Mouse (Mus musculus) testis, postnatal 14 days (tissue): Measurements from ENCODE around the gene Wfdc5.
"Not testable (repeated sequence)": the region's sequence is repeated elsewhere in the genome, so short reads cannot be mapped to it uniquely, and the experiment has no call there.

Experiments used
- DNase-seq: peaks from one replicate; pipeline ENCODE4 v3.0.0; 2021; ENCODE audit warnings: low spot score

The Wfdc5 gene

GRCm38 (mm10) chr2:164182692-164183255 is at the start of gene Wfdc5:
Gene Wfdc5, minus strand, starts transcription at chr2:164182742.
- DNase-seq, result no peak

GRCm38 (mm10) chr2:164228361-164229070 is 46.0 kb upstream of the Wfdc5 start:
- no peak for DNase-seq

- DNase-seq, result no peak
These were observed 39.0 kb upstream of the Wfdc5 start, which contains the start of gene Wfdc15b for GRCm38 (mm10) chr2:164221522-164221921. Gene Wfdc15b, minus strand, starts transcription at chr2:164221660.

GRCm38 (mm10) chr2:164219295-164219694 is 36.8 kb upstream of the Wfdc5 start:
- no peak for DNase-seq

- DNase-seq, result no peak
These were observed 30.2 kb upstream of the Wfdc5 start for GRCm38 (mm10) chr2:164212711-164213110.

- no peak for DNase-seq
These were observed 28.4 kb upstream of the Wfdc5 start for GRCm38 (mm10) chr2:164210892-164211291.

GRCm38 (mm10) chr2:164206676-164207075 is 24.1 kb upstream of the Wfdc5 start:
- no peak for DNase-seq

GRCm38 (mm10) chr2:164206011-164206410 is 23.5 kb upstream of the Wfdc5 start:
- DNase-seq, result not testable (repeated sequence)

- DNase-seq, result no peak
These were observed 17.2 kb upstream of the Wfdc5 start, which contains the start of gene Wfdc15a for GRCm38 (mm10) chr2:164199626-164200327. Gene Wfdc15a, minus strand, starts transcription at chr2:164200130.

GRCm38 (mm10) chr2:164196700-164196990 is 14.1 kb upstream of the Wfdc5 start:
- no peak for DNase-seq

GRCm38 (mm10) chr2:164195971-164196699 is 13.6 kb upstream of the Wfdc5 start:
- DNase-seq, result no peak

GRCm38 (mm10) chr2:164194959-164195630 is 12.6 kb upstream of the Wfdc5 start:
- no peak for DNase-seq

- DNase-seq, result no peak
These were observed 9.7 kb upstream of the Wfdc5 start for GRCm38 (mm10) chr2:164192279-164192678.

GRCm38 (mm10) chr2:164190576-164190975 is 8.0 kb upstream of the Wfdc5 start, which contains the start of gene Wfdc12:
Gene Wfdc12, minus strand, starts transcription at chr2:164190608.
- no peak for DNase-seq

GRCm38 (mm10) chr2:164188722-164189121 is 6.2 kb upstream of the Wfdc5 start:
- no peak for DNase-seq

GRCm38 (mm10) chr2:164184145-164184719 is 1.7 kb upstream of the Wfdc5 start:
- DNase-seq, result no peak

GRCm38 (mm10) chr2:164183340-164183739 is 798 bp upstream of the Wfdc5 start:
- no peak for DNase-seq

- no peak for DNase-seq
These were observed 1.8 kb downstream of the Wfdc5 start for GRCm38 (mm10) chr2:164180770-164181169.

- no peak for DNase-seq
These were observed 2.4 kb downstream of the Wfdc5 start for GRCm38 (mm10) chr2:164180124-164180523.

GRCm38 (mm10) chr2:164177831-164178230 is 4.7 kb downstream of the Wfdc5 start:
- DNase-seq, result no peak

GRCm38 (mm10) chr2:164175850-164176249 is 6.7 kb downstream of the Wfdc5 start:
- no peak for DNase-seq
